Mouse (Mus musculus) CH12.LX (cell line): ENCODE results near the gene Mta2. TPM values are rescaled to one million over a fixed set of nuclear protein-coding genes. Genes with fewer than 3 reads are reported as not detected.

Experiments used
- DNase-seq: peaks from one replicate; pipeline ENCODE4 v3.0.0-alpha.2; 2013; ENCODE audit errors: extremely low read depth
- H3K27ac ChIP-seq: 2 replicates; pipeline ENCODE4 v1.5.1; 2012; ENCODE audit warnings: low read depth, mild to moderate bottlenecking, control low read depth, moderate library complexity; ENCODE audit not compliant: insufficient read depth
- H3K27me3 ChIP-seq: replicated peaks from 2 replicates; pipeline ENCODE3; 2012; ENCODE audit warnings: inconsistent platforms
- H3K36me3 ChIP-seq, 2 experiments: replicated peaks in 1 of 2; 2 replicates each; pipeline versions ENCODE3 to v1.6.1; 2012; ENCODE audit warnings: inconsistent platforms in 1 of 2, low read length in 1 of 2, mild to moderate bottlenecking in 1 of 2, mixed read lengths in 1 of 2, moderate library complexity in 1 of 2; ENCODE audit not compliant: control insufficient read depth in 1 of 2, insufficient read depth in 1 of 2
- H3K4me1 ChIP-seq, 2 experiments: 2 replicates each; pipeline ENCODE4 v1.6.1; 2012; ENCODE audit warnings: inconsistent platforms in 1 of 2, moderate library complexity in 1 of 2; ENCODE audit not compliant: insufficient read depth in 2 of 2, control insufficient read depth in 1 of 2
- H3K4me2 ChIP-seq: 2 replicates; pipeline ENCODE4 v1.6.1; 2012; ENCODE audit warnings: low read depth, mild to moderate bottlenecking, control low read depth; ENCODE audit not compliant: poor library complexity, insufficient read depth, severe bottlenecking
- H3K4me3 ChIP-seq, 3 experiments: fragments of 150-350 bp in 1 of 3; sonication (generic) in 1 of 3; replicated peaks in 1 of 3; 2 replicates each; pipeline versions ENCODE3 to v1.5.1; 2011 to 2012; ENCODE audit warnings: low read depth in 2 of 3, low read length in 2 of 3, mild to moderate bottlenecking in 2 of 3, moderate library complexity in 2 of 3, control low read depth in 1 of 3, improper control_type of control experiment in 1 of 3, inconsistent platforms in 1 of 3, mixed read lengths in 1 of 3; ENCODE audit not compliant: poor library complexity in 1 of 3
- H3K79me2 ChIP-seq: replicated peaks from 2 replicates; pipeline ENCODE4 v1.6.1; 2012; ENCODE audit warnings: mild to moderate bottlenecking, moderate library complexity; ENCODE audit not compliant: control insufficient read depth, poor library complexity, insufficient read depth, severe bottlenecking; ENCODE audit errors: extremely low read depth
- H3K9ac ChIP-seq: 2 replicates; pipeline ENCODE4 v1.6.1; 2012; ENCODE audit warnings: low read depth, mild to moderate bottlenecking, control low read depth, moderate library complexity; ENCODE audit not compliant: insufficient read depth
- H3K9me3 ChIP-seq: replicated peaks from 2 replicates; pipeline ENCODE3; 2012; ENCODE audit warnings: low read length, inconsistent platforms, mixed read lengths
- BHLHE40 ChIP-seq: IDR thresholded peaks from 2 replicates; pipeline ENCODE4 v1.6.1; 2011; ENCODE audit warnings: mild to moderate bottlenecking, low read depth, low read length, improper control_type of control experiment
- CHD1 ChIP-seq: IDR thresholded peaks from 2 replicates; pipeline ENCODE4 v1.6.1; 2012; ENCODE audit warnings: low read depth, low read length, improper control_type of control experiment, inconsistent platforms
- CHD2 ChIP-seq: IDR thresholded peaks from 2 replicates; pipeline ENCODE4 v1.6.1; 2011; ENCODE audit warnings: low read length, improper control_type of control experiment
- CTCF ChIP-seq, 2 experiments: IDR thresholded peaks in 1 of 2; conservative IDR thresholded peaks in 1 of 2; 2 replicates each; pipeline ENCODE4 v1.5.1; 2011 to 2012; ENCODE audit warnings: low read depth in 2 of 2, low read length in 2 of 2, improper control_type of control experiment in 1 of 2, inconsistent platforms in 1 of 2, mild to moderate bottlenecking in 1 of 2, moderate library complexity in 1 of 2
- E2F4 ChIP-seq: IDR thresholded peaks from 2 replicates; pipeline ENCODE4 v1.6.1; 2011; ENCODE audit warnings: low read depth, low read length, improper control_type of control experiment; ENCODE audit not compliant: insufficient replicate concordance
- ELF1 ChIP-seq: IDR thresholded peaks from 2 replicates; pipeline ENCODE4 v1.6.1; 2014; ENCODE audit warnings: low read depth, mild to moderate bottlenecking, inconsistent platforms, low read length, improper control_type of control experiment
- EP300 ChIP-seq: IDR thresholded peaks from 2 replicates; pipeline ENCODE4 v1.6.1; 2011; ENCODE audit warnings: low read length, improper control_type of control experiment
- ETS1 ChIP-seq: conservative IDR thresholded peaks from 2 replicates; pipeline ENCODE4 v1.6.1; 2012; ENCODE audit warnings: low read depth, mild to moderate bottlenecking, inconsistent platforms, low read length, improper control_type of control experiment, moderate library complexity
- GABPA ChIP-seq: IDR thresholded peaks from 2 replicates; pipeline ENCODE4 v1.6.1; 2012; ENCODE audit warnings: low read depth, low read length, improper control_type of control experiment, inconsistent platforms; ENCODE audit not compliant: insufficient replicate concordance
- HCFC1 ChIP-seq: IDR thresholded peaks from 2 replicates; pipeline ENCODE4 v1.6.1; 2012; ENCODE audit warnings: low read depth, mild to moderate bottlenecking, inconsistent platforms, low read length, improper control_type of control experiment
- IRF4 ChIP-seq: IDR thresholded peaks from 2 replicates; pipeline ENCODE4 v1.6.1; 2014; ENCODE audit warnings: low read depth, mild to moderate bottlenecking, inconsistent platforms, low read length, improper control_type of control experiment
- JUN ChIP-seq: IDR thresholded peaks from 2 replicates; pipeline ENCODE4 v1.6.1; 2011; ENCODE audit warnings: low read depth, mild to moderate bottlenecking, low read length, improper control_type of control experiment, moderate library complexity; ENCODE audit not compliant: insufficient read depth
- JUND ChIP-seq: conservative IDR thresholded peaks from 2 replicates; pipeline ENCODE4 v1.6.1; 2011; ENCODE audit warnings: low read depth, low read length, improper control_type of control experiment
- KAT2A ChIP-seq: IDR thresholded peaks from 2 replicates; pipeline ENCODE4 v1.6.1; 2012; ENCODE audit warnings: low read length, improper control_type of control experiment, inconsistent platforms; ENCODE audit not compliant: insufficient replicate concordance
- MAFK ChIP-seq: IDR thresholded peaks from 2 replicates; pipeline ENCODE4 v1.6.1; 2011; ENCODE audit warnings: low read length, improper control_type of control experiment; ENCODE audit not compliant: insufficient replicate concordance
- MAX ChIP-seq: IDR thresholded peaks from 2 replicates; pipeline ENCODE4 v1.6.1; 2011; ENCODE audit warnings: low read length, improper control_type of control experiment
- MAZ ChIP-seq: IDR thresholded peaks from 2 replicates; pipeline ENCODE4 v1.6.1; 2012; ENCODE audit warnings: low read depth, mild to moderate bottlenecking, inconsistent platforms, low read length, improper control_type of control experiment, moderate library complexity
- MEF2A ChIP-seq: IDR thresholded peaks from 2 replicates; pipeline ENCODE4 v1.6.1; 2014; ENCODE audit warnings: low read depth, mild to moderate bottlenecking, inconsistent platforms, low read length, improper control_type of control experiment, borderline replicate concordance
- MXI1 ChIP-seq: IDR thresholded peaks from 2 replicates; pipeline ENCODE4 v1.6.1; 2011; ENCODE audit warnings: mild to moderate bottlenecking, low read depth, low read length, improper control_type of control experiment
- MYC ChIP-seq: IDR thresholded peaks from 2 replicates; pipeline ENCODE4 v1.6.1; 2011; ENCODE audit warnings: low read depth, mild to moderate bottlenecking, improper control_type of control experiment, low read length
- NELFE ChIP-seq: IDR thresholded peaks from 2 replicates; pipeline ENCODE4 v1.6.1; 2011; ENCODE audit warnings: low read depth, low read length, improper control_type of control experiment
- NRF1 ChIP-seq: IDR thresholded peaks from 2 replicates; pipeline ENCODE4 v1.6.1; 2014; ENCODE audit warnings: low read depth, mild to moderate bottlenecking, inconsistent platforms, low read length, improper control_type of control experiment, moderate library complexity
- PAX5 ChIP-seq: IDR thresholded peaks from 2 replicates; pipeline ENCODE4 v1.6.1; 2012; ENCODE audit warnings: low read length, inconsistent platforms, mixed read lengths
- POLR2A ChIP-seq: IDR thresholded peaks from 2 replicates; pipeline ENCODE4 v1.6.1; 2011; ENCODE audit warnings: low read depth, mild to moderate bottlenecking, improper control_type of control experiment, low read length
- POLR2AphosphoS2 ChIP-seq: IDR thresholded peaks from 2 replicates; pipeline ENCODE4 v1.6.1; 2011; ENCODE audit warnings: low read depth, low read length, improper control_type of control experiment
- RAD21 ChIP-seq: IDR thresholded peaks from 2 replicates; pipeline ENCODE4 v1.6.1; 2011; ENCODE audit warnings: low read depth, mild to moderate bottlenecking, low read length, improper control_type of control experiment, moderate library complexity
- RCOR1 ChIP-seq: conservative IDR thresholded peaks from 2 replicates; pipeline ENCODE4 v1.6.1; 2012; ENCODE audit warnings: low read depth, mild to moderate bottlenecking, inconsistent platforms, low read length, improper control_type of control experiment
- SIN3A ChIP-seq: IDR thresholded peaks from 2 replicates; pipeline ENCODE4 v1.6.1; 2012; ENCODE audit warnings: low read length, improper control_type of control experiment, inconsistent platforms
- SMC3 ChIP-seq: IDR thresholded peaks from 2 replicates; pipeline ENCODE4 v1.6.1; 2011; ENCODE audit warnings: low read depth, low read length, improper control_type of control experiment
- TBP ChIP-seq: conservative IDR thresholded peaks from 2 replicates; pipeline ENCODE4 v1.6.1; 2011; ENCODE audit warnings: low read depth, low read length, improper control_type of control experiment
- TCF12 ChIP-seq: IDR thresholded peaks from 2 replicates; pipeline ENCODE4 v1.6.1; 2014; ENCODE audit warnings: low read depth, mild to moderate bottlenecking, inconsistent platforms, low read length, improper control_type of control experiment
- UBTF ChIP-seq: IDR thresholded peaks from 2 replicates; pipeline ENCODE4 v1.6.1; 2012; ENCODE audit warnings: low read depth, mild to moderate bottlenecking, inconsistent platforms, low read length, improper control_type of control experiment, moderate library complexity
- USF1 ChIP-seq: IDR thresholded peaks from 2 replicates; pipeline ENCODE4 v1.6.1; 2014; ENCODE audit warnings: low read depth, mild to moderate bottlenecking, inconsistent platforms, low read length, improper control_type of control experiment
- USF2 ChIP-seq: conservative IDR thresholded peaks from 2 replicates; pipeline ENCODE4 v1.6.1; 2011; ENCODE audit warnings: low read depth, low read length, improper control_type of control experiment
- ZC3H11A ChIP-seq: IDR thresholded peaks from 2 replicates; pipeline ENCODE4 v1.6.1; 2012; ENCODE audit warnings: low read depth, mild to moderate bottlenecking, inconsistent platforms, low read length, improper control_type of control experiment
- ZKSCAN1 ChIP-seq: IDR thresholded peaks from 2 replicates; pipeline ENCODE4 v1.6.1; 2012; ENCODE audit warnings: low read depth, inconsistent platforms, low read length, improper control_type of control experiment, borderline replicate concordance
- ZMIZ1 ChIP-seq: IDR thresholded peaks from 2 replicates; pipeline ENCODE4 v1.6.1; 2012; ENCODE audit warnings: low read depth, mild to moderate bottlenecking, inconsistent platforms, low read length, improper control_type of control experiment
- ZNF384 ChIP-seq: IDR thresholded peaks from 2 replicates; pipeline ENCODE4 v1.6.1; 2012; ENCODE audit warnings: low read depth, low read length, improper control_type of control experiment, inconsistent platforms
- dilution Hi-C: fragments of 300-500 bp; cut with MboI; formaldehyde crosslinking; loops from 2 replicates; pipeline ENCODE4 v1.14.3; 2020; ENCODE audit warnings: low sequenced_read_pairs; ENCODE audit not compliant: extremely low pct_unique_long_range_greater_than_20kb, extremely low pct_ligation_motif_present
- in situ Hi-C: fragments of 300-500 bp; cut with MboI; formaldehyde crosslinking; loops from 3 replicates; pipeline ENCODE4 v1.14.3; 2019; ENCODE audit warnings: low sequenced_read_pairs, low pct_ligation_motif_present, low pct_unique_long_range_greater_than_20kb, mixed read lengths
- polyA plus RNA-seq: library from polyadenylated mRNA; unstranded; fragments of >175 nt; gene quantifications from 2 replicates; pipeline ENCODE4 v1.2.1, GENCODE M21; 2012; ENCODE audit warnings: low read depth; ENCODE audit not compliant: insufficient read length
- total RNA-seq, 2 experiments: library from RNA; depleted of rRNA; stranded (reverse); fragments of 300-350 nt in 1 of 2; fragments of >200 nt in 1 of 2; gene quantifications; 2 replicates each; pipeline ENCODE4 v1.2.3; 2012 to 2014

Mta2 gene
- total and polyA plus RNA-seq, 3 experiments = 115 to 162 (median 131) TPM

DNA sequence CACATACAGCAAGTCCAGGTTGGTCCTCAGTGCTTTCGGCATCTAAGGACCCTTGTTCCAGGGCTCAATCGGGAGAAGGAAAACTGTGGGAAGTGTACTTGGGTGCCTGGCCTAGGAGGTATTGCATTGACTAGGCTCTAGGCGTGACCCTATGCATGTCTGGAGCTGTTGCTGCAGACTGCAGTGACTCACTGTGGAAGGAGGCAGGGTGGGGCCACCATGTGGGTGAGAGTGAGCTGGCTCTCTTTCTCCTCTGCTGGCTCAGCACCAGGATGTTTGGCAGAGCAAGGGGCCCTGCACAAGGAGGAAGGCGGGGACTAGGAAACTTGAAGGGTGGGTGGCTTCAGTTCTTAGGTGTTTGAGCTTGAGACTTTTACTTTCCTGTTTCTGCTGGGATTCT lies 55.9 kb downstream of the Mta2 start:
- Histone ChIP-seq H3K27ac (peak overlapping the region; percentile 88), H3K4me1 (peaks cover 26 to 67% of the 10 kb centered on the region in 2 experiments), H3K79me2 (peaks cover 62% of the 10 kb centered on the region), H3K27me3 (no peaks in the 10 kb centered on the region), H3K36me3 (peaks cover 22 to 28% of the 10 kb centered on the region in 2 experiments), H3K4me2 (peak overlapping the region; percentile 45), H3K4me3 (peak overlapping the region in 1 of 3 experiments; percentile 15), H3K9ac (peak overlapping the region; percentile 46), H3K9me3 (no peaks in the 10 kb centered on the region)
- peak; percentile 66 for TF ChIP-seq TCF12
- no peak for TF ChIP-seq ELF1
- peak; percentile 67 for TF ChIP-seq ETS1
- no peak for TF ChIP-seq GABPA
- TF ChIP-seq PAX5 = no peak
- 0 out of 2 replicates have a peak, but pooled peaks have one; percentile 51 for TF ChIP-seq BHLHE40
- no peak for TF ChIP-seq EP300
- TF ChIP-seq POLR2A = peak; percentile 53; the same call in 1 of the 2 replicates
- no peak; the same call in 1 of the 2 replicates for TF ChIP-seq NELFE
- TF ChIP-seq CHD1 = no peak
- TF ChIP-seq USF1 = no peak
- no peak for TF ChIP-seq NRF1
- no peak for TF ChIP-seq CHD2
- no peak for TF ChIP-seq KAT2A
- no peak for TF ChIP-seq JUN
- TF ChIP-seq HCFC1 = no peak; the same call in 1 of the 2 replicates
- peak; percentile 60 for TF ChIP-seq IRF4
- no peak for TF ChIP-seq UBTF
- no peak for TF ChIP-seq ZKSCAN1
- peak; percentile 72 for TF ChIP-seq SIN3A
- TF ChIP-seq MEF2A = no peak; the same call in none of the 2 replicates
- TF ChIP-seq RAD21 = no peak; the same call in 1 of the 2 replicates
- 0 out of 2 replicates have a peak, but pooled peaks have one; percentile 37 for TF ChIP-seq ZMIZ1
- no peak for TF ChIP-seq ZNF384
- no peak for TF ChIP-seq JUND
- TF ChIP-seq MAX = peak; percentile 78; the same call in 1 of the 2 replicates
- TF ChIP-seq CTCF (conservative IDR thresholded peaks at IDR 0.05 in 1 of 2, IDR thresholded peaks at IDR 0.05 in 1 of 2; ENCODE audit: low read depth in 2 of 2, low read length in 2 of 2) = 0 out of 4 replicates have a peak, but pooled peaks of 1 of the 2 experiments have one; percentile 23
- no peak for TF ChIP-seq ZC3H11A
- TF ChIP-seq E2F4 = no peak
- TF ChIP-seq POLR2AphosphoS2 = no peak
- peak; percentile 88 for TF ChIP-seq MAFK
- no peak for TF ChIP-seq USF2
- TF ChIP-seq MYC = peak; percentile 80; the same call in 1 of the 2 replicates
- TF ChIP-seq SMC3 = peak; percentile 45
- no peak for TF ChIP-seq RCOR1
- peak; percentile 74 for TF ChIP-seq MXI1
- TF ChIP-seq MAZ = peak; percentile 88
- TF ChIP-seq TBP = no peak
- in situ Hi-C loops (loop anchor here (10.0 kb wide), 1 partner anchor 57 kb away; no protein-coding TSS in a partner anchor), dilution Hi-C loops (no loop called here)
- peak; percentile 80 for DNase-seq
